Mouse (Mus musculus) erythroblast, embryonic 14.5 days (primary cell): Measurements from ENCODE around the gene Dapp1.

Experiments used
- GATA1 ChIP-seq: IDR thresholded peaks from 2 replicates; pipeline ENCODE4 v1.6.1; 2012; ENCODE audit warnings: low read length, inconsistent platforms, mixed read lengths
- TAL1 ChIP-seq: IDR thresholded peaks from 3 replicates; pipeline ENCODE4 v1.6.1; 2012; ENCODE audit warnings: low read length, inconsistent platforms, mixed read lengths

- TF ChIP-seq GATA1 = no peak
- no peak for TF ChIP-seq TAL1
Measured at GRCm38 (mm10) chr3:138012351-138012750, 31.0 kb upstream of the Dapp1 start.
